Mouse (Mus musculus): ENCODE results near the gene Pcdh15.

DNA sequence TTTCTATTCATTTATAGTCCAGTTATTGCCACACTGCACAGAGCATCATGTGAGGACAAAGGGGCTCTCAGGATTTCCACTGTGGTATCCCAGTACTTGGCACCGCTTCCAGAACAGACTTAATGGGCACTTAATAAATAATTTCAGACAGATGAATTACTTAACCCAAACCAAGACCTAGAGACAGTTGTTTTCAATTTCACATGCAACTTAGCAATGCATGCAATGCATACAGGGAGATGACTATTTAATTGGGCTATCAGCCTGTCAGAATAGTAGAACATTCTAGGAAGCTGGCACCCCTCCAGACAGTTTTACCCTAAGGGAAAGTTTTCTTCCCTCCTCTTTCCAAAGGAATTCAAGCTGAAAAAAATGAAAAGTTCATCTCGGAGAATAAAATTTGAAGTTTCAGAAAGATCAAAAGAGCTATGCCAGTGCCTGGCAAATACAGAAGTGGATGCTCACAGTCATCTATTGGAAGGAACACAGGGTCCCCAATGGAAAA, 39.4 kb upstream of the Pcdh15 start:
- no peak for TF ChIP-seq CTCF (IDR thresholded peaks at IDR 0.05; ENCODE audit: control insufficient read depth, insufficient read depth, insufficient replicate concordance, low read depth, low read length)
- no peak for TF ChIP-seq POLR2A (IDR thresholded peaks at IDR 0.05; ENCODE audit: control insufficient read depth, low read depth, low read length)

Measured in testis, adult 2 months (tissue).